Mouse (Mus musculus): ENCODE data around the gene Atg7. TPM values are rescaled to one million over a fixed set of nuclear protein-coding genes. Genes with fewer than 3 reads are reported as not detected.

Gene Atg7
- polyA plus RNA-seq, 1 experiment, result not detected

- peak overlapping the region; percentile 93 for H3K27ac ChIP-seq (ENCODE audit: insufficient read depth, low read depth, low read length)
- H3K4me3 ChIP-seq (ENCODE audit: insufficient read depth, low read depth, low read length), result no peak overlapping the region
- peaks cover 65% of the 10 kb centered on the region for H3K4me1 ChIP-seq (ENCODE audit: control insufficient read depth, insufficient read depth, low read length)
- TF ChIP-seq POLR2A (IDR thresholded peaks at IDR 0.05; ENCODE audit: insufficient read depth, low read depth, low read length) (no peak), CTCF (IDR thresholded peaks at IDR 0.05; ENCODE audit: insufficient read depth, low read depth, low read length) (no peak)
- WGBS, result 24% methylated on average over 4 of the region's 4 CpGs
Measured at GRCm38 (mm10) chr6:114876033-114876432, 233.1 kb downstream of the Atg7 start.

GRCm38 (mm10) chr6:114876546-114876945 lies 233.6 kb downstream of the Atg7 start:
- no peak overlapping the region for H3K4me3 ChIP-seq (ENCODE audit: insufficient read depth, low read depth, low read length)
- 21% methylated on average over 6 of the region's 6 CpGs for WGBS
- TF ChIP-seq CTCF (IDR thresholded peaks at IDR 0.05; ENCODE audit: insufficient read depth, low read depth, low read length) (no peak), POLR2A (IDR thresholded peaks at IDR 0.05; ENCODE audit: insufficient read depth, low read depth, low read length) (no peak)
- peaks cover 62% of the 10 kb centered on the region for H3K4me1 ChIP-seq (ENCODE audit: control insufficient read depth, insufficient read depth, low read length)
- peak overlapping the region; percentile 93 for H3K27ac ChIP-seq (ENCODE audit: insufficient read depth, low read depth, low read length)

GRCm38 (mm10) chr6:114878841-114879520 lies 236.1 kb downstream of the Atg7 start:
- Histone ChIP-seq H3K4me3 (ENCODE audit: insufficient read depth, low read depth, low read length) (no peak overlapping the region), H3K4me1 (ENCODE audit: control insufficient read depth, insufficient read depth, low read length) (peaks cover 67% of the 10 kb centered on the region), H3K27ac (ENCODE audit: insufficient read depth, low read depth, low read length) (peak overlapping the region; percentile 23)
- TF ChIP-seq CTCF (IDR thresholded peaks at IDR 0.05; ENCODE audit: insufficient read depth, low read depth, low read length) (no peak), POLR2A (IDR thresholded peaks at IDR 0.05; ENCODE audit: insufficient read depth, low read depth, low read length) (no peak)
- 65% methylated on average over 19 of the region's 19 CpGs for WGBS

- H3K4me1 ChIP-seq (ENCODE audit: control insufficient read depth, insufficient read depth, low read length), result peaks cover 66% of the 10 kb centered on the region
- no peak overlapping the region for H3K4me3 ChIP-seq (ENCODE audit: insufficient read depth, low read depth, low read length)
- 77% methylated on average over 4 of the region's 4 CpGs for WGBS
- peak overlapping the region; percentile 3; the same call in 1 of the 2 replicates for H3K27ac ChIP-seq (ENCODE audit: insufficient read depth, low read depth, low read length)
- TF ChIP-seq POLR2A (IDR thresholded peaks at IDR 0.05; ENCODE audit: insufficient read depth, low read depth, low read length) (no peak), CTCF (IDR thresholded peaks at IDR 0.05; ENCODE audit: insufficient read depth, low read depth, low read length) (no peak)
Measured at GRCm38 (mm10) chr6:114880798-114881197, 237.9 kb downstream of the Atg7 start.

GRCm38 (mm10) chr6:114882212-114882611 lies 239.3 kb downstream of the Atg7 start:
- Histone ChIP-seq H3K4me3 (ENCODE audit: insufficient read depth, low read depth, low read length) (no peak overlapping the region), H3K27ac (ENCODE audit: insufficient read depth, low read depth, low read length) (peak overlapping the region; percentile 94), H3K4me1 (ENCODE audit: control insufficient read depth, insufficient read depth, low read length) (peaks cover 61% of the 10 kb centered on the region)
- TF ChIP-seq POLR2A (IDR thresholded peaks at IDR 0.05; ENCODE audit: insufficient read depth, low read depth, low read length) (no peak), CTCF (IDR thresholded peaks at IDR 0.05; ENCODE audit: insufficient read depth, low read depth, low read length) (no peak)
- WGBS, result 43% methylated on average over 5 of the region's 5 CpGs

- TF ChIP-seq CTCF (IDR thresholded peaks at IDR 0.05; ENCODE audit: insufficient read depth, low read depth, low read length) (no peak), POLR2A (IDR thresholded peaks at IDR 0.05; ENCODE audit: insufficient read depth, low read depth, low read length) (no peak)
- peaks cover 62% of the 10 kb centered on the region for H3K4me1 ChIP-seq (ENCODE audit: control insufficient read depth, insufficient read depth, low read length)
- WGBS, result 31% methylated on average over 7 of the region's 7 CpGs
- peak overlapping the region; percentile 94 for H3K27ac ChIP-seq (ENCODE audit: insufficient read depth, low read depth, low read length)
- H3K4me3 ChIP-seq (ENCODE audit: insufficient read depth, low read depth, low read length), result no peak overlapping the region
Measured at GRCm38 (mm10) chr6:114882675-114883074, 239.8 kb downstream of the Atg7 start.

- TF ChIP-seq CTCF (IDR thresholded peaks at IDR 0.05; ENCODE audit: insufficient read depth, low read depth, low read length) (no peak), POLR2A (IDR thresholded peaks at IDR 0.05; ENCODE audit: insufficient read depth, low read depth, low read length) (no peak)
- 8% methylated on average over 9 of the region's 9 CpGs for WGBS
- peaks cover 57% of the 10 kb centered on the region for H3K4me1 ChIP-seq (ENCODE audit: control insufficient read depth, insufficient read depth, low read length)
- H3K4me3 ChIP-seq (ENCODE audit: insufficient read depth, low read depth, low read length), result no peak overlapping the region
- peak overlapping the region; percentile 94 for H3K27ac ChIP-seq (ENCODE audit: insufficient read depth, low read depth, low read length)
Measured at GRCm38 (mm10) chr6:114883261-114883740, 240.4 kb downstream of the Atg7 start.

GRCm38 (mm10) chr6:114885129-114885528 lies 242.2 kb downstream of the Atg7 start:
- TF ChIP-seq CTCF (IDR thresholded peaks at IDR 0.05; ENCODE audit: insufficient read depth, low read depth, low read length) (no peak), POLR2A (IDR thresholded peaks at IDR 0.05; ENCODE audit: insufficient read depth, low read depth, low read length) (no peak)
- 79% methylated on average over 5 of the region's 5 CpGs for WGBS
- Histone ChIP-seq H3K4me1 (ENCODE audit: control insufficient read depth, insufficient read depth, low read length) (peaks cover 58% of the 10 kb centered on the region), H3K27ac (ENCODE audit: insufficient read depth, low read depth, low read length) (no peak overlapping the region), H3K4me3 (ENCODE audit: insufficient read depth, low read depth, low read length) (no peak overlapping the region)

- Histone ChIP-seq H3K27ac (ENCODE audit: insufficient read depth, low read depth, low read length) (no peak overlapping the region), H3K4me1 (ENCODE audit: control insufficient read depth, insufficient read depth, low read length) (peaks cover 63% of the 10 kb centered on the region), H3K4me3 (ENCODE audit: insufficient read depth, low read depth, low read length) (no peak overlapping the region)
- 81% methylated on average over 6 of the region's 6 CpGs for WGBS
- no peak for TF ChIP-seq CTCF (IDR thresholded peaks at IDR 0.05; ENCODE audit: insufficient read depth, low read depth, low read length)
- no peak for TF ChIP-seq POLR2A (IDR thresholded peaks at IDR 0.05; ENCODE audit: insufficient read depth, low read depth, low read length)
Measured at GRCm38 (mm10) chr6:114886012-114886411, 243.1 kb downstream of the Atg7 start.

All from olfactory bulb, adult 2 months (tissue).